Mouse (Mus musculus) cerebral cortex, adult 2 months (tissue): ENCODE results near the gene Kdm2a.

Experiments
- WGBS: fragments of 180-500 bp; shearing (Covaris S2); methylation state at CpG from one replicate; pipeline ENCODE4 v1.1.7; 2018; 5-methylcytosine and 5-hydroxymethylcytosine counted together

Kdm2a gene

GRCm38 (mm10) chr19:4414631-4415030, 16.5 kb upstream of the Kdm2a start:
- WGBS: 61% methylated on average over 1 of the region's 1 CpGs

DNA sequence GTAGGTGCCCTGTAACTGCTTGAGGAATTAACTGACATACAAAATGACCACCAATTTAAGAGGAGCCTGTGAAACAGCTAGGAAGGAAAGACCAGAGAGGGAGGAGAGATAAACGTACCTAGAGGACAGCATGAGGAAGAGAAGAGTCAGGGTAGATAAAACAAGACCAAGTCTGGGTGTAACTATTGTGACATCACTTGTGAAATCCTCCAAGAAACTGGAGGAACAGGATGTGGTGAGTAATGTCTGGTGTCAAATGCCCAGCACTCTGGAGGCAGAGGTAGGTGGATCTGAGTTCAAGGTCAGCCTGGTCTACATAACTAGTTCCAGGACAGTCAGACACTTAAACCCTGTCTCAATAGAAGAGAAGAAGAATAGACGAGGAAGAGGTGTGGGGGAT, 11.0 kb upstream of the Kdm2a start:
- WGBS: 70% methylated on average over 2 of the region's 2 CpGs

GRCm38 (mm10) chr19:4404840-4405239, 6.8 kb upstream of the Kdm2a start:
- over 99% methylated on average over 2 of the region's 2 CpGs for WGBS

- WGBS: 56% methylated on average over 4 of the region's 4 CpGs
These were observed 874 bp upstream of the Kdm2a start for GRCm38 (mm10) chr19:4398959-4399358.

DNA sequence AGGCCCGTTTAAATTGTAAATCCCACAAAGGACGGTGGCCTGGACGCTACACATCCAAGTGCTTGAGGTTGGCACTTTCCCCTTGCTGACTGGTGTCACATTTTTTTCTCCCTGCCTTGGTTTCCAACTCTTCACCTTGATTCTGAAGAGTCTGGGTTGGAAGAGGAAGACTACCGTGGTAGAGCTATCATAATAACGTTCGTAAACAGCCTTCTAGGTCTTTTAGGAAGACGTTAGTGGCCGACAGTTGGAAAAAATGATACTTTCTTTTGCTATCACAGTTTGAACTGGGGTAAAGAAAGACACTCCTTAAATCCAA, 504 bp upstream of the Kdm2a start:
- 46% methylated on average over 8 of the region's 8 CpGs for WGBS

DNA sequence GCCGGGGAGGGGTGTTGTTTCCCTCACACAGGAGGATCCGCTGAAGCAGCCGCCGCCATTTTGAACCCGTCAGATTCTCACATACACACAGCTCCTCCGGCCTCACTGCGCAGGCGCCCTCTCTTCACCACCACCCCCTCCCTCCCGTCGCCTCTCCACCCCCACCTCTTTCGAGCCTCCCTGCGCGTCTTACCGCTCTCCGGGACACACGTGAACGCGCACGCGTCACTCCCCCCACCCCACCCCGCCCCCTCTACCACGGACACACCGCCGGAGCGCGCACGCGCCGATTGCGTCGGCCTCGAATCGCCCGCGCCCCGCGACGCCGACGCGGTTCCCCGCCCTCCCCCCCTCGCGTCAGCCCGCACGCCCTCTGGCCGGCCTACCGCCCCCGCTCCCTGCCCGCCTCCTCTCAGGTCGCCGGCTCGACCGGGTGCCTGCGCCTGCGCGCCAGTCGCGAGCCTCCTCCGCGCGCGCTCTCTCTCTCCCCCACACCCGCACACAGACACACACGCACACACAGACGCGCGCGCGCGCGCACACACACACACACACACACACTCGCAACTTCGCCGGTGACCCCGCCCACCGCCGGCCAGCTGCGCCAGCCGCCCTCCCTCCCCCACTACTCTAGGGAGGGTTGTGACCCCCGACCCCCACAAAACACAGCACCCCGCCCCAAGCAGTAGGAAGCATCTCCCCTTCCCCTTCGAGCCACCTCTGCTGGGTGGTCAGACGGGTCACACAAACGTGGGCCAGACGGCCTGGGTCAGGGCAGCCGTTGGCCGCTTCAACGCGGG, 887 bp downstream of the Kdm2a start:
- WGBS: 2% methylated on average over 68 of the region's 90 CpGs

DNA sequence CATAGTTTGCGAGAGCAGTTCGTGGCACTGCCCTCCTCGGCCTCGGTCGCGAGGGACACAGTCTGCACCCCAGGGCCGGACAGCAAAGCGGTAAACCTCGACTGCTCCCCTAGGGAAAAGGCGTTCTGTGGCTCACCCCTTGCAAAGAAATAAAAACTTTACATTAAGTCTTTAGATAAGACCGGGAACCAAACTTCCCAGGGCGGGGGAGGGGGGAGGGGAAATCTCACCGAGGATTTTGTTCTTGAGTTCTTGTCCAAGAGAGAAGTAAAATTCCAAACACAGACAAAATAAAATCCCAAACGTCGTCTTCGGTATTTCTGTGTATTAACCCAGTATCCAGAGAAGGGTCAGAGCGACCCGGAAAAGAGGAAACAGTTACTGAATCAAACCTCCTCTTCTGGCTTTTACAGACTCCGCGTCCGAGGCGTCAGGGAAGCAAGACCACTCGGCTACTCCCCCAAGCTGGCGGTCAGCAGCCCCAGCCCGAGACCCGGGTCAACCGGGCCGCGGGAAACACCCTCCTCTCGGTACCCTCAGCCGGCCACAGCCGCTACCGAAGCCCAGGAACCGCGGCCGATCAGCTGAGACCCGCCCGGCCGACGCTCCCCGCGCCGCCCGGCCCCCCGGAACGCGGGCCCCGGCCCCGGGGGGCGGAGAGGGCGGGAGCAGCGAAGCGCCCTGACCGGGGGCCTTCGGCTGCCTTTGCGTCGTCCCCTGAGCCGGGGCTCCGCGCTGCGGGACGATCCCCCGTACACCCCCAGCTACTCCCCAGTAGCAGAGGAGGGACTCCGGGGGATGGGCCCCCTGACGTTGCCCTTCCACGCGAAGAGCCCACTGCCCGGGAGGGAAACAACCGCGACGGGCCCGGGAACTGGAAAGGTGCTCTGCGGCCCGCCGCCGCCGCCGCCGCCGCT, 1.7 kb downstream of the Kdm2a start:
- under 1% methylated on average over 65 of the region's 80 CpGs for WGBS

- WGBS: 77% methylated on average over 4 of the region's 4 CpGs
These were observed 13.1 kb downstream of the Kdm2a start for GRCm38 (mm10) chr19:4385026-4385425.

- 31% methylated on average over 1 of the region's 1 CpGs for WGBS
These were observed 13.8 kb downstream of the Kdm2a start for GRCm38 (mm10) chr19:4384322-4384721.

DNA sequence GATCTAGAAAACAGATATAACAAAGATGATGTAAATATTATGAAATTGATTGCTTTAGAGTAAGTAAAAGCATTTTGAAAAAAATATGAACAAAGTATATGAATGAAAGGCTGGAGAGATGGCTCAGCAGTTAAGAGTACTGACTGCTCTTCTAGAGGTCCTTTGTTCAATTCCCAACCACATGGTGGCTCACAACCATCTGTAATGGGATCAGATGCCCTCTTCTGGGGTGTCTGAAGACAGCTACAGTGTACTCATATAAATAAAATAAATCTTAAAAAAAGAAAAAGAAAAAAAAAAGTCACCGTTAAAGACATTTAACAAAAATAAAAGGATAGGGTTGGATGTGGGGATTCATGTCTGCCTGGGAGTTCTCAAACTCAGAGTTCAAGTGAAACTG, 15.8 kb downstream of the Kdm2a start:
- WGBS: 39% methylated on average over 1 of the region's 1 CpGs

DNA sequence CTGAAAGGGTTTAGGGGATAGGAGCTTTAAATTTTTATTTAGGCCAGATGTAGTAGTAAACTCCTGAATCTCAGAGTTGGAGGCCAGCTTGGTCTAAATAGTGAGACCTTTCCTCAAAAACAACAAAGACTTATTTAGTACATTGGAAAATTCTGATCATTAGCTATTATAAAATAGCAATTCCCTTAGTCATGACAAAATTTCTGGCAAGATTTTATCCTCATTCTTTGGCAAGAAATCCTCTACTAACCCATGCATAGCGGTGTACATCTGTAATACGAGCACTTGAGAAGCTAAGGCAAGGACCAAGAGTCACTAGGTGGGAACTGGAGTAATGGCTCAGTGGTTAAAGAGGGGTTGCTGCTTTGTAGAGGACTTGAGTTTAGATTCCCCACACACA, 27.4 kb downstream of the Kdm2a start:
- 84% methylated on average over 2 of the region's 2 CpGs for WGBS

DNA sequence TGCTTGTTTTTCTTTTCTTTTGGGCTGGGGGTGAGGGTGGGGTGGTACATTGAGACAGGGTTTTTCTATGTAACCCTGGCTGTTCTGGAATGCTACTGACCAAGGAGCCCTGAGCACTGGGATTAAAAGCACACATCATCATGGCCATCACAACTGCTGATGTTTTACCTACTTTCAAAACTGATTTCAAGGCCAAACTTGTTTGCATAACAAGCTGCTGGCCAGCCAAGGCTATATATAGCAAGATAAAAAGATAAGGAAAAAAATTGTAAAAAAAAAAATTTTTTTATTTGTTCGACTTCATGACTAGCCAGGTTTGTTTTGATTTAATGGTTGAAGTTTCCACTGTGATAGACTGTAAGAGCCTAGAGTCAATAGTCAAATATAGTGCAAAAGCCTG, 27.8 kb downstream of the Kdm2a start:
- 64% methylated on average over 1 of the region's 1 CpGs for WGBS

DNA sequence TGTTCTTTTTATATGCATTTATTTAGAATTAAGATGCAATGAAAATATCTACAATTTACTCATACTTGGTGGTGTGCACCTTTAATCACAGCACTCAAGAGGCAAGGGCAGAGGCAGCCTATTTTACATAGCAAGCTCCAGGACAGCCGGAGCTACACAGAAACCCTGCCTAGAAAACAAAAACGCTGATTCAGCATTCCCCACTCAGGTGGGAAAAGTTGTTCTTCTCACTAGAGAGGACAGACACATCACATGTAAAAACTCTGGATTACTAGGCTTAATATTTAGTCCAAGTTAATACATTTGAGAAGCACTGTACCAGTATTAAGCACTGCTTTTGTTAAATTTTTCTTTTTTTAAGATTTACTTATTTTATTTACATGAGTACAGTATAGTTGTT, 48.6 kb downstream of the Kdm2a start:
- WGBS: 85% methylated on average over 2 of the region's 2 CpGs

- 69% methylated on average over 1 of the region's 1 CpGs for WGBS
These were observed 51.6 kb downstream of the Kdm2a start for GRCm38 (mm10) chr19:4346479-4346878.

GRCm38 (mm10) chr19:4338162-4338561, 59.9 kb downstream of the Kdm2a start:
- WGBS: 23% methylated on average over 2 of the region's 2 CpGs

- WGBS: 0% methylated on average over 16 of the region's 16 CpGs
These were observed 64.3 kb downstream of the Kdm2a start for GRCm38 (mm10) chr19:4333791-4334190.

- 1% methylated on average over 13 of the region's 13 CpGs for WGBS
These were observed 64.8 kb downstream of the Kdm2a start for GRCm38 (mm10) chr19:4333100-4333775.

GRCm38 (mm10) chr19:4332653-4333052, 65.4 kb downstream of the Kdm2a start:
- WGBS: under 1% methylated on average over 4 of the region's 4 CpGs

- WGBS: 74% methylated on average over 3 of the region's 3 CpGs
These were observed 66.8 kb downstream of the Kdm2a start for GRCm38 (mm10) chr19:4331273-4331672.

DNA sequence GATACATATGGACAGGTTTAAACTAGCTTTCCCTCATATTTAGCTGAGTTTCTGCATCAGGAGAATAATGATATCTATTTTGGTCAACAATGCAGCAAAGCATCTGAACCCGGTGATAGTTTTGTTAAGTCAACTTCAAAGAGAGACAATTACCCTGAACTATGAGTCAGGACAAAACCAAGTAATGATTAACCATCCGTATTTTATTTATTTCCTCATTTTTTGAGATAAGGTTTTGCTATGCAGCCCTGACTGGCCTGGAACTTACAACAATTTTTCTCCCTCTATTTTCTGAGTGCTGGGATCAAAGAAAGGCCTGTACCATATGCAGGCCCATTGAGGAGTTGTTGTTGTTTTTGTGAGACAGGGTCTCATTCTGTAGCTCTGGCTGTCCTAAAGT, 67.5 kb downstream of the Kdm2a start:
- 81% methylated on average over 2 of the region's 2 CpGs for WGBS

DNA sequence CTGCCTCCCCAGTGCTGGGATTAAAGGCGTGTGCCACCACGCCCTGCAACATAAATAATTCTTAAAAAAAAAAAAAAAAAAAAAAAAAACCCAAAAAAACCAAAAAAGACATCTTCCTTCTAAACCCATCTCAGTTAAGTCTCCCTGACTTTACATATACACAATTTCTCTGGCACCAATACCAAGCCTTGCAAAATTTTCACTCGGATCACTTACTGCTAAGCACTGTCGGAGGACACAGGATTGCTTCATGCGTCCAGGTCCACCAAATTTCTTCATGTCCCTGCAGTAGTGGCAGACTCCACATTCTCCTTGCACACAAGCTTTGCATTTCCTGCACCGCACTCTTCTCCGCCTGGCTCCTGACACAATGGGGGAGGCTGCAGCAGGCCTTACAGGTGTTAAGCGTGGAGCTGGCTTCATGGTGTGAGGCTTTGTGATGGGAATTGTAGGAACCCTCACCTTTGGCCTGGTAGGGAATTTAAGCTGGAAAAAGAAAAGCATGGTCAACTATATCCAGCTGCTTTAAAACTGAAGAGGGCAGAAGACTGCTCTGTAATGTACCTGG, 69.3 kb downstream of the Kdm2a start:
- WGBS: 92% methylated on average over 8 of the region's 8 CpGs

DNA sequence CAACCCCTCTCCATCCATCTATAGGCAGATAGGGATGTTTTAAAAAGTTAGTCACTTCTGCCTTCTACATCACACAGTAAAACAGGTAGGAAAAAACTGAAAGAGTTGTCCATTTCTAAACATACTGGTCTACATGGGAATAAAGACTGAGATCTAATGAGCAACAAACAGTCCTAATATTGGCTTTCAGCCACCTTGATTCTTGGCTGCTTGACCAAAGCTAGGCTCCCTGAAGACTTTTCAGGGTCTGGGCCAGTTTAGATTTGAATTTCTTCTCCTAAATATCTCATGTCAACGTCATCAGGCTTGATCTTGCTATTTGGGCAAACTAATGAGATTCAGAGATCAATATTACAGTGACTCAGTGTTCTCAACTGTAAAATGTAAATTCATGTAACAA, 71.2 kb downstream of the Kdm2a start:
- 31% methylated on average over 1 of the region's 1 CpGs for WGBS
